Mouse (Mus musculus): Measurements from ENCODE around the gene E2f1. TPM values are rescaled to one million over a fixed set of nuclear protein-coding genes. Genes with fewer than 3 reads are reported as not detected.
A peak's percentile ranks its signal among the peaks of the same experiment; 100 is the strongest.

Gene E2f1
- total and polyA plus RNA-seq, 3 experiments: 5.1 to 19.6 (median 5.3) TPM

DNA sequence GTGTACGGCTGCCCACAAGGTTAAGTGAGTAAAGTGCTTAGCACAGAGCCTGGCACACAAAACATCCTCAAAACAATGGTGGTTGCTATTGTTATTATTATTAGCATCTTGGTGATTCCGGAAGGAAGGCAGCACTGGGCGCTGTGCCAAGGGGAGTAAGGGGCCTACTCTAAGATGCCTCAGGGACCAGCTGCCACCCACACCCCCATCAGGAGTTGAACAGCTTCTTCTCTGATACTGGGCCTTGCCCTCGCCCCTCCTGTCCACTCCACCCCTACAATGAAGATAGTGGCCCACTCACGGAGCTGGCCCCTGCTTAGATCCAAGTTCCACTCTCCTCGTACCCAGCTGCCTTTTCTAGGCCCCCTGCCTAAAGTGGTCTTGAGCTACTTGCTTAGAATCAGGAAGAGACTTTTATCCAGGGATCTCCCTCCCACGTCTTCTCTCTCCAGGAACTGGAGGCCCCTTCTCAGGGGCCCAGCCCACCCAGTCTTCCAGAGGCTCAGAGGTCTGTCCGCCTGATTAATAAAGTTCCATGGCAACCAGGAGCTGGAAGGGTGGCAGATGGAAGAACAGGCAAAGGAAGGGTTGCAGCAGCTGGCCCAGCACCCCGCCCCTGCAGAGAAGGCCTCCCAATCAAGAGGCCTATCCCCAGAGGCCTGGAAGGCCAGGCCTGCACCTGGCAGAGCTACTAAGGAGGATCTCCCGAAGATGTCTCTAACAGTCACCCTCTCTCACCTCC is 1.2 kb downstream of the E2f1 start:
- DNase-seq (ENCODE audit: extremely low read depth): no peak
- Histone ChIP-seq H3K27ac (ENCODE audit: insufficient read depth, low read depth) (peak overlapping the region; percentile 3; the same call in 1 of the 2 replicates), H3K36me3 (replicated peaks in 1 of 2; ENCODE audit: control insufficient read depth in 1 of 2, insufficient read depth in 1 of 2, low read length in 1 of 2) (peaks cover 10 to 32% of the 10 kb centered on the region in 2 experiments), H3K79me2 (replicated peaks; ENCODE audit: control insufficient read depth, extremely low read depth, insufficient read depth, poor library complexity, severe bottlenecking) (peaks cover 22% of the 10 kb centered on the region), H3K4me3 (replicated peaks in 1 of 3; ENCODE audit: low read depth in 2 of 3, low read length in 2 of 3, poor library complexity in 1 of 3) (peak overlapping the region; percentile 74 to 95 (median 75)), H3K27me3 (replicated peaks) (no peaks in the 10 kb centered on the region), H3K9ac (ENCODE audit: insufficient read depth, low read depth) (peak overlapping the region; percentile 64), H3K4me1 (ENCODE audit: control insufficient read depth in 1 of 2, insufficient read depth in 2 of 2) (peaks cover 3 to 44% of the 10 kb centered on the region in 2 experiments), H3K9me3 (replicated peaks; ENCODE audit: low read length) (no peaks in the 10 kb centered on the region), H3K4me2 (ENCODE audit: insufficient read depth, low read depth, poor library complexity, severe bottlenecking) (peak overlapping the region; percentile 88)
- dilution Hi-C loops (cut with MboI; ENCODE audit: extremely low pct_ligation_motif_present, extremely low pct_unique_long_range_greater_than_20kb, low sequenced_read_pairs): no loop called here
- in situ Hi-C loops (cut with MboI; ENCODE audit: low pct_ligation_motif_present, low pct_unique_long_range_greater_than_20kb, low sequenced_read_pairs): no loop called here
- TF ChIP-seq PAX5 (IDR thresholded peaks at IDR 0.05; ENCODE audit: low read length): no peak

DNA sequence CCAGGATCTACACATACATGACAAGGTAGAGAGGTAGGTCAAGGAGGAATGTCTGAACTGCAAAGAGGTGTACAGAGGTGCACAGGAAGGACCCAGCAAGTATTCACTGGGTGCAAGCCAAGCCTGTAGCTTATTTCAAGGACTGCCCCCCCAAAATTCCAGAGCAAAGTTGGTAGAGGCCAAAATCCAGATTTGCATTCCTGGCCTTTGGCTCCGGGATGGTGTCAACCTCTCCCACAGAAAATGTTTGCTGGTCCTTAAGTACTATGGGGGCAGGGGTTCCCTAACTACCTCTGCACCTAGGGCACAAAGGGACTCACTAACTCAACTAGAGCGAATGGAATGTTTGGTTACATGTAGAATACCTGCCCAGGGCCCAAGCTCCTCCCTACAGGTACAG is 1.9 kb downstream of the E2f1 start:
- no peak for DNase-seq (ENCODE audit: extremely low read depth)
- dilution Hi-C loops (cut with MboI; ENCODE audit: extremely low pct_ligation_motif_present, extremely low pct_unique_long_range_greater_than_20kb, low sequenced_read_pairs): no loop called here
- H3K36me3 ChIP-seq (replicated peaks in 1 of 2; ENCODE audit: control insufficient read depth in 1 of 2, insufficient read depth in 1 of 2, low read length in 1 of 2): peaks cover 16 to 39% of the 10 kb centered on the region in 2 experiments
- H3K79me2 ChIP-seq (replicated peaks; ENCODE audit: control insufficient read depth, extremely low read depth, insufficient read depth, poor library complexity, severe bottlenecking): peaks cover 22% of the 10 kb centered on the region
- peak overlapping the region; percentile 74 to 95 (median 75) for H3K4me3 ChIP-seq (replicated peaks in 1 of 3; ENCODE audit: low read depth in 2 of 3, low read length in 2 of 3, poor library complexity in 1 of 3)
- H3K4me2 ChIP-seq (ENCODE audit: insufficient read depth, low read depth, poor library complexity, severe bottlenecking): peak overlapping the region; percentile 88
- peak overlapping the region; percentile 64 for H3K9ac ChIP-seq (ENCODE audit: insufficient read depth, low read depth)
- no peak overlapping the region for H3K27ac ChIP-seq (ENCODE audit: insufficient read depth, low read depth)
- H3K9me3 ChIP-seq (replicated peaks; ENCODE audit: low read length): no peaks in the 10 kb centered on the region
- peaks cover 3 to 44% of the 10 kb centered on the region in 2 experiments for H3K4me1 ChIP-seq (ENCODE audit: control insufficient read depth in 1 of 2, insufficient read depth in 2 of 2)
- in situ Hi-C loops (cut with MboI; ENCODE audit: low pct_ligation_motif_present, low pct_unique_long_range_greater_than_20kb, low sequenced_read_pairs): no loop called here
- H3K27me3 ChIP-seq (replicated peaks): no peaks in the 10 kb centered on the region
- TF ChIP-seq TCF12 (IDR thresholded peaks at IDR 0.05; ENCODE audit: low read depth, low read length) (no peak), USF2 (conservative IDR thresholded peaks at IDR 0.05; ENCODE audit: low read depth, low read length) (no peak), KAT2A (IDR thresholded peaks at IDR 0.05; ENCODE audit: insufficient replicate concordance, low read length) (no peak), MAFK (IDR thresholded peaks at IDR 0.05; ENCODE audit: insufficient replicate concordance, low read length) (no peak), POLR2A (IDR thresholded peaks at IDR 0.05; ENCODE audit: low read depth, low read length) (no peak), HCFC1 (IDR thresholded peaks at IDR 0.05; ENCODE audit: low read depth, low read length) (no peak), MYC (IDR thresholded peaks at IDR 0.05; ENCODE audit: low read depth, low read length) (no peak), ELF1 (IDR thresholded peaks at IDR 0.05; ENCODE audit: low read depth, low read length) (no peak), RAD21 (IDR thresholded peaks at IDR 0.05; ENCODE audit: low read depth, low read length) (no peak), RCOR1 (conservative IDR thresholded peaks at IDR 0.05; ENCODE audit: low read depth, low read length) (no peak), USF1 (IDR thresholded peaks at IDR 0.05; ENCODE audit: low read depth, low read length) (no peak)

DNA sequence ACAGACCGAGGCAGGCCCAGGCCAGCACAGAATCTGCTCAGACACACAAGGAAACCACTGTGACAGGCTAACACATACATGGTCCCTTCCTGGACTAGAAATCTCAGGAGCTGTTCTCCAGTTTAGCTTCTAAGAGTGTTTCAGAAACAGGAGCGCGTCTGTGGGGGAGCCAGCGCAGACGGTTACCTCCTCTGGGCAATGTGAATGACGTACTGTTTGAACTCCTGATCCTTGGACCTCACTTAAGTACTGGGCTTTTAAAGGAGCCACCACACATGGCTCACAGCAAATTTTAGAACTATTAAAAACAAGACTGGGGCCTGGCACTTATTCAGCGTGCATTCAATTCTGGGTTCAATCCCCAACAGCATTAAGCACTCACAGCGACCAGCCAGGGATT is 3.1 kb downstream of the E2f1 start:
- H3K4me2 ChIP-seq (ENCODE audit: insufficient read depth, low read depth, poor library complexity, severe bottlenecking): no peak overlapping the region
- peaks cover 22% of the 10 kb centered on the region for H3K79me2 ChIP-seq (replicated peaks; ENCODE audit: control insufficient read depth, extremely low read depth, insufficient read depth, poor library complexity, severe bottlenecking)
- no peak overlapping the region for H3K9ac ChIP-seq (ENCODE audit: insufficient read depth, low read depth)
- dilution Hi-C loops (cut with MboI; ENCODE audit: extremely low pct_ligation_motif_present, extremely low pct_unique_long_range_greater_than_20kb, low sequenced_read_pairs): no loop called here
- H3K27me3 ChIP-seq (replicated peaks): no peaks in the 10 kb centered on the region
- no peak overlapping the region for H3K4me3 ChIP-seq (replicated peaks in 1 of 3; ENCODE audit: low read depth in 2 of 3, low read length in 2 of 3, poor library complexity in 1 of 3)
- H3K4me1 ChIP-seq (ENCODE audit: control insufficient read depth in 1 of 2, insufficient read depth in 2 of 2): peaks cover 0 to 38% of the 10 kb centered on the region in 2 experiments; a peak in 3 of 4 replicates
- no peak for TF ChIP-seq TBP (conservative IDR thresholded peaks at IDR 0.05; ENCODE audit: low read depth, low read length)
- no peak for TF ChIP-seq MAFK (IDR thresholded peaks at IDR 0.05; ENCODE audit: insufficient replicate concordance, low read length)
- TF ChIP-seq BHLHE40 (IDR thresholded peaks at IDR 0.05; ENCODE audit: low read depth, low read length): no peak
- no peak for TF ChIP-seq JUN (IDR thresholded peaks at IDR 0.05; ENCODE audit: insufficient read depth, low read depth, low read length)
- no peak for TF ChIP-seq IRF4 (IDR thresholded peaks at IDR 0.05; ENCODE audit: low read depth, low read length)
- TF ChIP-seq USF1 (IDR thresholded peaks at IDR 0.05; ENCODE audit: low read depth, low read length): no peak
- no peak for TF ChIP-seq SMC3 (IDR thresholded peaks at IDR 0.05; ENCODE audit: low read depth, low read length)
- TF ChIP-seq MAZ (IDR thresholded peaks at IDR 0.05; ENCODE audit: low read depth, low read length): no peak
- no peak for TF ChIP-seq SIN3A (IDR thresholded peaks at IDR 0.05; ENCODE audit: low read length)
- TF ChIP-seq CHD1 (IDR thresholded peaks at IDR 0.05; ENCODE audit: low read depth, low read length): no peak
- TF ChIP-seq POLR2A (IDR thresholded peaks at IDR 0.05; ENCODE audit: low read depth, low read length): no peak
- TF ChIP-seq MXI1 (IDR thresholded peaks at IDR 0.05; ENCODE audit: low read depth, low read length): no peak
- no peak for TF ChIP-seq POLR2AphosphoS2 (IDR thresholded peaks at IDR 0.05; ENCODE audit: low read depth, low read length)
- peaks cover 21 to 48% of the 10 kb centered on the region in 2 experiments for H3K36me3 ChIP-seq (replicated peaks in 1 of 2; ENCODE audit: control insufficient read depth in 1 of 2, insufficient read depth in 1 of 2, low read length in 1 of 2)
- in situ Hi-C loops (cut with MboI; ENCODE audit: low pct_ligation_motif_present, low pct_unique_long_range_greater_than_20kb, low sequenced_read_pairs): no loop called here
- no peaks in the 10 kb centered on the region for H3K9me3 ChIP-seq (replicated peaks; ENCODE audit: low read length)
- no peak for DNase-seq (ENCODE audit: extremely low read depth)
- no peak overlapping the region for H3K27ac ChIP-seq (ENCODE audit: insufficient read depth, low read depth)

Data from CH12.LX (cell line).